Mouse (Mus musculus) midbrain, embryonic 12.5 days (tissue): ENCODE data around the gene Olfr670. TPM values are rescaled to one million over a fixed set of nuclear protein-coding genes. Genes with fewer than 3 reads are reported as not detected.
"Not testable (repeated sequence)": the region's sequence is repeated elsewhere in the genome, so short reads cannot be mapped to it uniquely, and the experiment has no call there.

ENCODE experiments used
- ATAC-seq: fragments of 200-750 bp; cut with Nextera tagmentation; 2 replicates; pipeline ENCODE4 v1.8.0; 2017; ENCODE audit warnings: low read depth, moderate TSS enrichment, moderate library complexity; ENCODE audit not compliant: low FRiP score
- H3K27ac ChIP-seq: fragments of 300-500 bp; sonication (generic); replicated peaks from 2 replicates; pipeline ENCODE4 v1.5.1; 2016; ENCODE audit warnings: mild to moderate bottlenecking
- H3K27me3 ChIP-seq: fragments of 300-500 bp; sonication (generic); 2 replicates; pipeline ENCODE4 v1.6.1; 2016; ENCODE audit warnings: mild to moderate bottlenecking
- H3K36me3 ChIP-seq: fragments of 300-500 bp; sonication (generic); 2 replicates; pipeline ENCODE4 v1.6.1; 2016
- H3K4me1 ChIP-seq: fragments of 300-500 bp; sonication (generic); 2 replicates; pipeline ENCODE4 v1.6.1; 2016
- H3K4me2 ChIP-seq: fragments of 300-500 bp; sonication (generic); replicated peaks from 2 replicates; pipeline ENCODE4 v1.6.1; 2016; ENCODE audit warnings: mild to moderate bottlenecking, moderate library complexity
- H3K4me3 ChIP-seq: fragments of 300-500 bp; sonication (generic); 2 replicates; pipeline ENCODE4 v1.5.1; 2016; ENCODE audit warnings: mild to moderate bottlenecking
- H3K9ac ChIP-seq: fragments of 300-500 bp; sonication (generic); replicated peaks from 2 replicates; pipeline ENCODE4 v1.6.1; 2016; ENCODE audit warnings: mild to moderate bottlenecking, moderate library complexity
- H3K9me3 ChIP-seq: fragments of 300-500 bp; sonication (generic); 2 replicates; pipeline ENCODE4 v1.6.1; 2016; ENCODE audit warnings: mild to moderate bottlenecking
- WGBS: fragments of 180-500 bp; shearing (Covaris S2); methylation state at CpG from one replicate; pipeline ENCODE4 v1.1.7; 2016; 5-methylcytosine and 5-hydroxymethylcytosine counted together
- polyA plus RNA-seq: library from polyadenylated mRNA; unstranded; fragments of >200 nt; fragmentation: Nextera tagmentation; extraction: Ambion mirVana; gene quantifications from 2 replicates; pipeline ENCODE4 v1.2.1, GENCODE M21; 2016

Gene Olfr670
- polyA plus RNA-seq = not detected in 2 replicates

- no peak within 1 kb of the TSS for H3K9ac ChIP-seq
- WGBS = 66% methylated on average over 1 of the region's 1 CpGs
- H3K4me1 ChIP-seq = no peaks in the 10 kb centered on the region
- no peaks in the 10 kb centered on the region for H3K9me3 ChIP-seq
- no peak within 1 kb of the TSS for H3K4me3 ChIP-seq
- no peak within 1 kb of the TSS for H3K4me2 ChIP-seq
- no peaks in the 10 kb centered on the region for H3K27me3 ChIP-seq
- no peaks in the 10 kb centered on the region for H3K36me3 ChIP-seq
- H3K27ac ChIP-seq = no peak within 1 kb of the TSS
- ATAC-seq = no peak
Observed at GRCm38 (mm10) chr7:104962520-104962919, at the start of gene Olfr670. Gene Olfr670, minus strand, starts transcription at chr7:104962620.

- no peaks in the 10 kb centered on the region for H3K36me3 ChIP-seq
- H3K4me3 ChIP-seq = no peak within 1 kb of the TSS
- H3K27ac ChIP-seq = no peak within 1 kb of the TSS
- no peaks in the 10 kb centered on the region for H3K9me3 ChIP-seq
- H3K27me3 ChIP-seq = no peaks in the 10 kb centered on the region
- no peak within 1 kb of the TSS for H3K4me2 ChIP-seq
- no peak for ATAC-seq
- H3K9ac ChIP-seq = no peak within 1 kb of the TSS
- H3K4me1 ChIP-seq = no peaks in the 10 kb centered on the region
Observed at GRCm38 (mm10) chr7:105001929-105002328, 39.5 kb upstream of the Olfr670 start, which contains the start of gene Olfr672. Gene Olfr672, minus strand, starts transcription at chr7:105002029.

GRCm38 (mm10) chr7:104979026-104979425 is 16.6 kb upstream of the Olfr670 start, which contains the start of gene Olfr671:
Gene Olfr671, minus strand, starts transcription at chr7:104979126.
- ATAC-seq = no peak
- no peaks in the 10 kb centered on the region for H3K27me3 ChIP-seq
- no peak within 1 kb of the TSS for H3K27ac ChIP-seq
- H3K4me3 ChIP-seq = no peak within 1 kb of the TSS
- no peaks in the 10 kb centered on the region for H3K36me3 ChIP-seq
- 0 out of 2 replicates have a peak, but pooled peaks cover 6% of the 10 kb centered on the region for H3K9me3 ChIP-seq
- no peaks in the 10 kb centered on the region for H3K4me1 ChIP-seq
- H3K9ac ChIP-seq = no peak within 1 kb of the TSS
- WGBS = 74% methylated on average over 1 of the region's 1 CpGs
- no peak within 1 kb of the TSS for H3K4me2 ChIP-seq

- not testable (repeated sequence) for H3K4me3 ChIP-seq, H3K9ac ChIP-seq, H3K27ac ChIP-seq, H3K4me2 ChIP-seq, ATAC-seq, H3K4me1 ChIP-seq, H3K27me3 ChIP-seq, H3K9me3 ChIP-seq, H3K36me3 ChIP-seq
- WGBS = 75% methylated on average over 2 of the region's 2 CpGs
Observed at GRCm38 (mm10) chr7:104972507-104972906, 10.1 kb upstream of the Olfr670 start.

- H3K27ac ChIP-seq, H3K27me3 ChIP-seq, H3K36me3 ChIP-seq, H3K9me3 ChIP-seq, ATAC-seq, H3K4me1 ChIP-seq, H3K9ac ChIP-seq, H3K4me2 ChIP-seq, H3K4me3 ChIP-seq: not testable (repeated sequence)
- WGBS = 96% methylated on average over 16 of the region's 16 CpGs
Observed at GRCm38 (mm10) chr7:104950234-104950633, 12.2 kb downstream of the Olfr670 start.

- no peak within 1 kb of the TSS for H3K27ac ChIP-seq
- H3K27me3 ChIP-seq = no peaks in the 10 kb centered on the region
- H3K4me3 ChIP-seq = no peak within 1 kb of the TSS
- no peak within 1 kb of the TSS for H3K4me2 ChIP-seq
- WGBS = 88% methylated on average over 1 of the region's 1 CpGs
- no peaks in the 10 kb centered on the region for H3K9me3 ChIP-seq
- no peaks in the 10 kb centered on the region for H3K4me1 ChIP-seq
- no peaks in the 10 kb centered on the region for H3K36me3 ChIP-seq
- no peak for ATAC-seq
- H3K9ac ChIP-seq = no peak within 1 kb of the TSS
Observed at GRCm38 (mm10) chr7:104933940-104934339, 28.5 kb downstream of the Olfr670 start, which contains the start of gene Olfr669. Gene Olfr669, plus strand, starts transcription at chr7:104934240.

GRCm38 (mm10) chr7:104927957-104928356 is 34.5 kb downstream of the Olfr670 start, which contains the start of gene Olfr668:
Gene Olfr668, minus strand, starts transcription at chr7:104928057.
- no peaks in the 10 kb centered on the region for H3K36me3 ChIP-seq
- no peaks in the 10 kb centered on the region for H3K4me1 ChIP-seq
- H3K4me3 ChIP-seq = no peak within 1 kb of the TSS
- H3K27me3 ChIP-seq = no peaks in the 10 kb centered on the region
- ATAC-seq = no peak
- H3K9ac ChIP-seq = no peak within 1 kb of the TSS
- no peak within 1 kb of the TSS for H3K4me2 ChIP-seq
- 81% methylated on average over 1 of the region's 1 CpGs for WGBS
- H3K9me3 ChIP-seq = no peaks in the 10 kb centered on the region
- no peak within 1 kb of the TSS for H3K27ac ChIP-seq

- Histone ChIP-seq H3K4me1 (no peaks in the 10 kb centered on the region), H3K4me3 (no peak within 1 kb of the TSS), H3K4me2 (no peak within 1 kb of the TSS), H3K9me3 (no peaks in the 10 kb centered on the region), H3K9ac (no peak within 1 kb of the TSS), H3K36me3 (no peaks in the 10 kb centered on the region), H3K27ac (no peak within 1 kb of the TSS), H3K27me3 (no peaks in the 10 kb centered on the region)
- no peak for ATAC-seq
- WGBS = 91% methylated on average over 1 of the region's 1 CpGs
Observed at GRCm38 (mm10) chr7:104921382-104921781, 41.0 kb downstream of the Olfr670 start, which contains the start of gene Olfr667. Gene Olfr667, minus strand, starts transcription at chr7:104921482.

Other genes with a start within 250 kb of the Olfr670 start
- gene Usp17le, start 185.2 kb downstream of the Olfr670 start, polyA plus RNA-seq = not detected in 2 replicates
- gene Usp17lb, start 120.0 kb downstream of the Olfr670 start, polyA plus RNA-seq = not detected in 2 replicates
- not detected in 2 replicates for gene Usp17la, start 105.6 kb downstream of the Olfr670 start, polyA plus RNA-seq
- gene Olfr665, start 84.6 kb downstream of the Olfr670 start, polyA plus RNA-seq = not detected in 2 replicates
- gene Olfr666, start 66.7 kb downstream of the Olfr670 start, polyA plus RNA-seq = not detected in 2 replicates
- gene Olfr667, start 41.1 kb downstream of the Olfr670 start, polyA plus RNA-seq = not detected in 2 replicates
- not detected in 2 replicates for gene Olfr668, start 34.6 kb downstream of the Olfr670 start, polyA plus RNA-seq
- not detected in 2 replicates for gene Olfr669, start 28.4 kb downstream of the Olfr670 start, polyA plus RNA-seq
- not detected in 2 replicates for gene Olfr671, start 16.5 kb upstream of the Olfr670 start, polyA plus RNA-seq
- not detected in 2 replicates for gene Olfr672, start 39.4 kb upstream of the Olfr670 start, polyA plus RNA-seq
- gene Olfr675, start 65.8 kb upstream of the Olfr670 start, polyA plus RNA-seq = not detected in 2 replicates
- gene Olfr676, start 70.1 kb upstream of the Olfr670 start, polyA plus RNA-seq = not detected in 2 replicates
- gene Olfr677, start 88.8 kb upstream of the Olfr670 start, polyA plus RNA-seq = not detected in 2 replicates
- not detected in 2 replicates for gene Olfr678, start 101.9 kb upstream of the Olfr670 start, polyA plus RNA-seq
- not detected in 2 replicates for gene Olfr679, start 118.6 kb upstream of the Olfr670 start, polyA plus RNA-seq
- gene Olfr680-ps1, start 130.2 kb upstream of the Olfr670 start, polyA plus RNA-seq = not detected in 2 replicates
- gene Olfr681, start 154.2 kb upstream of the Olfr670 start, polyA plus RNA-seq = not detected in 2 replicates
- gene Olfr683, start 184.4 kb upstream of the Olfr670 start, polyA plus RNA-seq = not detected in 2 replicates
- not detected in 2 replicates for gene Olfr684, start 201.0 kb upstream of the Olfr670 start, polyA plus RNA-seq
- not detected in 2 replicates for gene Olfr685, start 223.4 kb upstream of the Olfr670 start, polyA plus RNA-seq
- gene Olfr686, start 244.9 kb upstream of the Olfr670 start, polyA plus RNA-seq = not detected in 2 replicates